Comparison of ENCODE assay signal across 18 mouse cellular contexts in genomic region chr3:84598756-84599155, GRCm38 (mm10). TPM values are rescaled to one million over a fixed set of nuclear protein-coding genes. Genes with fewer than 3 reads are reported as not detected.
"Had no signal": no experiment of that assay in that cellular context is flagged by ENCODE, and none has a peak within 500 bp of the region (broad histone marks: within the 10 kb centered on the region; RNA-seq: fewer than 3 reads in every experiment).

No protein-coding gene starts in this region.

- H3K4me3 ChIP-seq: liver, embryonic 13.5 days; liver, embryonic 15.5 days; lung, embryonic 15.5 days; megakaryocyte, embryonic 14.5 days; midbrain, embryonic 12.5 days; neural tube, embryonic 12.5 days; stomach, embryonic 15.5 days had no signal

- H3K27me3 ChIP-seq: lung, embryonic 15.5 days; stomach, embryonic 15.5 days had no signal

- H3K4me2 ChIP-seq: liver, embryonic 13.5 days; liver, embryonic 15.5 days; lung, embryonic 15.5 days; midbrain, embryonic 12.5 days; neural tube, embryonic 12.5 days; stomach, embryonic 15.5 days had no signal

- ATAC-seq: midbrain, embryonic 16.5 days had no signal

- H3K36me3 ChIP-seq: liver, embryonic 13.5 days; liver, embryonic 15.5 days; lung, embryonic 15.5 days; midbrain, embryonic 12.5 days; neural tube, embryonic 12.5 days; stomach, embryonic 15.5 days had no signal

- H3K27ac ChIP-seq: liver, embryonic 13.5 days; liver, embryonic 15.5 days; macrophage; midbrain, embryonic 12.5 days; neural tube, embryonic 12.5 days had no signal

- DNase-seq: liver, embryonic 13.5 days; lung, adult 2 months; midbrain, embryonic 14.5 days; right cerebral cortex, postnatal 14 days; thymus, adult 2 months; thymus, postnatal 25 days; thymus, postnatal 4 days had no signal

- H3K9ac ChIP-seq: liver, embryonic 13.5 days; liver, embryonic 15.5 days; liver, postnatal 0 days; lung, embryonic 15.5 days; midbrain, embryonic 12.5 days; neural tube, embryonic 12.5 days; stomach, embryonic 15.5 days had no signal

- H3K9me3 ChIP-seq: liver, embryonic 13.5 days; liver, embryonic 15.5 days; lung, embryonic 15.5 days; megakaryocyte, embryonic 14.5 days; midbrain, embryonic 12.5 days; neural tube, embryonic 12.5 days; stomach, embryonic 15.5 days had no signal

RNA-seq across cellular contexts. Expression of gene Tigd4, which starts 5.4 kb away (rescaled TPM):
- polyA plus RNA-seq: liver, postnatal 0 days; macrophage; midbrain, embryonic 12.5 days; midbrain, embryonic 14.5 days; midbrain, embryonic 16.5 days; neural tube, embryonic 14.5 days; spleen, adult 2 months; thymus, adult 2 months had no signal
